Mouse (Mus musculus) lung, postnatal 0 days (tissue): ENCODE data around the gene Chrm3.

ENCODE experiments used
- CTCF ChIP-seq: IDR thresholded peaks from 2 replicates; pipeline ENCODE4 v1.5.1; 2016; ENCODE audit warnings: antibody characterized with exemption, mild to moderate bottlenecking
- EP300 ChIP-seq: IDR thresholded peaks from 2 replicates; pipeline ENCODE4 v1.6.1; 2016; ENCODE audit warnings: antibody characterized with exemption, mild to moderate bottlenecking, control low read depth

DNA sequence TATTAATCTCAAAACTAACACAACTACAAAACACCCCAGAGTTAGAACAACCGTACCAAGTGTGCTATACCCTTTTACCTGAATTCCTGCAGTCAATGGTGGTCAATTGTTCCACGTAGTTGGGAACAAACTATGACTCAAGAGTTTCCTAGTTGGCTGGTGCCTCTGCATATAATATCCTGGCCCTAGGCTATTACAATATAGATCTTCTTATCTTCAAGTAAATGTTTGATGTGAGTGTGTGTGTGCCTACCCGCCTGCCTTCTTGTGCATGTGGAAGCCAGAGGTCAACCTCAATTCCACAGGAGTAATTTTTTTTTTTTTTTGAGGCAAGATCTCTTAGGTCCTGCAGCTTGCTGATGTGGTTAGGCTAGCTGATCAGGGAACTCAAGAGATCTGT is 335.5 kb downstream of the Chrm3 start:
- TF ChIP-seq EP300 (no peak), CTCF (no peak)
